11 mouse cellular contexts compared by ENCODE assay signal in the genomic region with DNA sequence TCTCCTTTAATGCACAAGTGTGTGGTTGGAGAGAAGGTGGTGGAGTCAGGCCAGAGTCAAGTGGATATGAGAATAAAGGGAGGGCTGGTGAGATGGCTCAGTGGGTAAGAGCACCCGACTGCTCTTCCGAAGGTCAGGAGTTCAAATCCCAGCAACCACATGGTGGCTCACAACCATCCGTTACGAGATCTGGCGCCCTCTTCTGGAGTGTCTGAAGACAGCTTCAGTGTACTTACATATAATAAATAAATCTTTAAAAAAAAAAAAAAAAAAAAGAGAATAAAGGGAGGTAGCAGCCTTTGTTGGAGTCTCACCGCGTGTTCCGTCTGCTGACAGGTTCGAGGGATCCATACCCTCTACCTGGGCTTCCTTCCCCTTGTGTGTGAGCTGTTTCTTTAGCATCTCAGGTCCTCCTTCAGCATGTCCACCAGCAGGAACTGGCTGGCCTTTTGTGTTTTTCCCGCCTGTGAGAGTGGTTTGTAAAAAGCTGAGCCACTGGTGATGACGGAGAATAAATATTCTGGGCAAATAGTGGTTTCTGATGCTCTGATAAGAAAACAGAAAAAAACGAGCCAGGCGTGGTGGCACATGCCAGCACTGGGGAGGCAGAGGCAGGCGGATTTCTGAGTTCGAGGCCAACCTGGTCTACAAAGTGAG. TPM values are rescaled to one million over a fixed set of nuclear protein-coding genes. Genes with fewer than 3 reads are reported as not detected.
"Had no signal": no experiment of that assay in that cellular context is flagged by ENCODE, and none has a peak within 500 bp of the region (broad histone marks: within the 10 kb centered on the region; RNA-seq: fewer than 3 reads in every experiment).

No protein-coding gene starts in this region.

RNA-seq across cellular contexts. Expression of a gene that starts 41.3 kb away (rescaled TPM):
- total RNA-seq: megakaryocyte, adult 5-6 weeks had no signal
- polyA plus RNA-seq: kidney, embryonic 16.5 days; large intestine, adult 2 months; limb, embryonic 15.5 days; liver, embryonic 15.5 days; lung, adult 2 months; lung, embryonic 16.5 days; macrophage; stomach, embryonic 14.5 days; thymus, postnatal 0 days; urinary bladder, adult 2 months had no signal
